Comparison of ENCODE assay signal across 8 mouse cellular contexts in genomic region chr2:72475423-72475796, GRCm38 (mm10). TPM values are rescaled to one million over a fixed set of nuclear protein-coding genes. Genes with fewer than 3 reads are reported as not detected.
DNase-seq lines count a peak whose midpoint lies in the region; ATAC-seq and TF ChIP-seq lines count a peak whose summit lies in the region.

No protein-coding gene starts in this region.

- TF ChIP-seq CTCF in lung, postnatal 0 days (IDR thresholded peaks at IDR 0.05) = no peak
- no peak for TF ChIP-seq CTCF in small intestine, adult 2 months (IDR thresholded peaks at IDR 0.05; ENCODE audit: extremely low read depth, insufficient read length, insufficient replicate concordance, low read depth, low read length)

- no peak for DNase-seq in lung, postnatal 0 days (ENCODE audit: low spot score)
- DNase-seq in lung, postnatal 14 days = no peak
- no peak for DNase-seq in limb, embryonic 11.5 days (ENCODE audit: low spot score)
- DNase-seq in urinary bladder, adult 2 months (ENCODE audit: low spot score) = no peak
- no peak for DNase-seq in cerebellum, adult 18-20 months
- DNase-seq in right cerebral cortex, adult 18-20 months = no peak

- H3K9me3 ChIP-seq in lung, postnatal 0 days (ENCODE audit: low read length) = no peaks in the 10 kb centered on the region
- no peaks in the 10 kb centered on the region for H3K9me3 ChIP-seq in limb, embryonic 11.5 days (ENCODE audit: control insufficient read depth, low read length)

- H3K4me1 ChIP-seq in lung, postnatal 0 days (ENCODE audit: insufficient read depth, low read depth, low read length) = no peaks in the 10 kb centered on the region
- peaks cover 10% of the 10 kb centered on the region for H3K4me1 ChIP-seq in limb, embryonic 11.5 days (ENCODE audit: control insufficient read depth, insufficient read depth, low read length)
- H3K4me1 ChIP-seq in small intestine, adult 2 months (ENCODE audit: control insufficient read depth, insufficient read depth, insufficient read length, low read length) = peaks cover 18% of the 10 kb centered on the region; the same call in 1 of the 2 replicates

- H3K27me3 ChIP-seq in lung, postnatal 0 days (replicated peaks; ENCODE audit: insufficient read depth, low read length) = no peaks in the 10 kb centered on the region
- H3K27me3 ChIP-seq in limb, embryonic 11.5 days (ENCODE audit: control insufficient read depth, insufficient read depth, low read length) = no peaks in the 10 kb centered on the region
- H3K27me3 ChIP-seq in small intestine, adult 2 months (ENCODE audit: control insufficient read depth, insufficient read depth, low read length) = no peaks in the 10 kb centered on the region

- H3K4me3 ChIP-seq in lung, postnatal 0 days (ENCODE audit: low read depth, low read length) = peak overlapping the region; percentile 81
- peak overlapping the region; percentile 76 for H3K4me3 ChIP-seq in limb, embryonic 11.5 days (ENCODE audit: low read depth, low read length)
- H3K4me3 ChIP-seq in small intestine, adult 2 months (ENCODE audit: low read depth, low read length) = peak overlapping the region; percentile 74; the same call in 1 of the 2 replicates

- WGBS in lung, postnatal 0 days = 1% methylated on average over 7 of the region's 7 CpGs
- 0% methylated on average over 7 of the region's 7 CpGs for WGBS in limb, embryonic 11.5 days
- WGBS in small intestine, adult 2 months = under 1% methylated on average over 7 of the region's 7 CpGs

- no peak for ATAC-seq in lung, postnatal 0 days
- peak; percentile 44 for ATAC-seq in erythroblast, adult 5-6 weeks (replicated peaks; ENCODE audit: low FRiP score, poor library complexity, severe bottlenecking)
- ATAC-seq in limb, embryonic 11.5 days (ENCODE audit: insufficient number of reproducible peaks, low FRiP score, low TSS enrichment, low read depth) = no peak

- TF ChIP-seq POLR2A in small intestine, adult 2 months (IDR thresholded peaks at IDR 0.05; ENCODE audit: low read depth, low read length) = no peak

- no peak for TF ChIP-seq EP300 in lung, postnatal 0 days (IDR thresholded peaks at IDR 0.05)

- no peak overlapping the region for H3K27ac ChIP-seq in lung, postnatal 0 days (ENCODE audit: low read length)
- peak overlapping the region; percentile 89 for H3K27ac ChIP-seq in limb, embryonic 11.5 days (replicated peaks; ENCODE audit: low read depth, low read length)
- peak overlapping the region; percentile 78; the same call in 1 of the 2 replicates for H3K27ac ChIP-seq in small intestine, adult 2 months (ENCODE audit: insufficient read depth, low read depth, low read length)

- H3K4me2 ChIP-seq in lung, postnatal 0 days (replicated peaks; ENCODE audit: low read depth, low read length) = peak overlapping the region; percentile 78
- peak overlapping the region; percentile 51 for H3K4me2 ChIP-seq in limb, embryonic 11.5 days (ENCODE audit: low read depth, severe bottlenecking)

- H3K9ac ChIP-seq in lung, postnatal 0 days (replicated peaks; ENCODE audit: low read depth) = 0 out of 2 replicates have a peak overlapping the region, but pooled peaks have one; percentile 48
- H3K9ac ChIP-seq in limb, embryonic 11.5 days (ENCODE audit: low read length) = peak overlapping the region; percentile 93

- no peaks in the 10 kb centered on the region for H3K36me3 ChIP-seq in lung, postnatal 0 days (ENCODE audit: insufficient read depth, low read length)
- H3K36me3 ChIP-seq in limb, embryonic 11.5 days (ENCODE audit: control insufficient read depth, insufficient read depth, low read length) = peaks cover 5% of the 10 kb centered on the region
- 0 out of 2 replicates have a peak, but pooled peaks cover 2% of the 10 kb centered on the region for H3K36me3 ChIP-seq in small intestine, adult 2 months (ENCODE audit: control insufficient read depth, insufficient read depth, low read length)

RNA-seq across cellular contexts. Expression of gene Cdca7, which starts 0.5 kb away (rescaled TPM):
- polyA plus RNA-seq in lung, postnatal 0 days (2015; fragmentation: Nextera tagmentation; extraction: Ambion mirVana) = 11.8 and 12.5 TPM in 2 replicates
- total RNA-seq in erythroblast, adult 5-6 weeks (2015; ENCODE audit: low replicate concordance) = 33.4 and 36.5 TPM in 2 replicates
- total RNA-seq in erythroblast, adult 5-6 weeks (2017; ENCODE audit: low replicate concordance) = 37.4 and 58.1 TPM in 2 replicates
- polyA plus RNA-seq in limb, embryonic 11.5 days (2014; fragmentation: Nextera tagmentation; extraction: Ambion mirVana) = 278 and 286 TPM in 2 replicates
- 5.3 and 11.5 TPM in 2 replicates for polyA plus RNA-seq in small intestine, adult 2 months (2012; rRNA removed)
- polyA plus RNA-seq in urinary bladder, adult 2 months (2012; rRNA removed) = 26.3 and 32.2 TPM in 2 replicates
